Mouse (Mus musculus): ENCODE measurements around the gene Abcb9.

The Abcb9 gene

GRCm38 (mm10) chr5:124013747-124014146 lies 81.9 kb downstream of the Abcb9 start:
- no peak for DNase-seq (ENCODE audit: low spot score)

DNA sequence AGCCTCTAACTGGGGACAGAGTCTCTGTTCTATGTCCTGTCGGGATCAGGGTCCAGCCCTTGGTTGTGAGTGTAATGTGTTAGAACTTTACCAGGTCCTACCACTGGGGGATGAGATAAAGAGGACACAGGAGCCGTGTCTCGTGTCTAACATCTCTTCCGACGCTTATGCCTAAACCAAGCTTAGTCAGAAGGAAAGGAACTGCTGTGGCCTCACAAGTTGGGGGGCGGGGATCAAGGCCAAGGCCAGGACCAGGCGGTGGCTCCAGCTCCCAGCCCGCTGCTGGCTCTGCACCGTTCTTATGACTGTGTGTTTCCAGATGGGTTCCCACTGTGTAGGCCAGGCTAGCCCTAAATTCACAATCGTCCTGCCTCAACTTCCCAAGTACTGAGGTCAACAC lies 82.7 kb downstream of the Abcb9 start:
- no peak for DNase-seq (ENCODE audit: low spot score)

- no peak for DNase-seq (ENCODE audit: low spot score)
Measured at GRCm38 (mm10) chr5:124011927-124012326, 83.7 kb downstream of the Abcb9 start.

All from layer of hippocampus, adult 11-12 months (tissue).